30 mouse cellular contexts compared by ENCODE assay signal in the genomic region with DNA sequence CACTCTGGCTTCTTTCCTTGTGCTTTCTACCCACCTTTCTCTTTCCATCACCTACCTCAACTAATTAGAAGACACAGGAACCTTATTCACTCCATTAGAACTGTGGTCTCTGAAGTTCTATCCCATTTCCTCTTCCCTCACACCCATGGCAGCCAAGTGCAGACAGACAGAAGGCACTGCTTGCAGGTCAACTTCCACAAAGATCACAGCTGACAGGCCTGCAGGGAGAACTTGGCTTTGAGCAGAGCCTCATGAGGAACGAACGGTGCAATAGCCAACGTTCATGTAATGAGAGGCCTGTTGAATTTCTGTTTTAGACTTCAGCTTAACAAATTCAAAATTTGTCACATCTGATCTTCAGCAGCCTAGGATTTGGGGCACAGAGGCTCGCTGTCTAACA.
A peak's percentile ranks its signal among the peaks of the same experiment; 100 is the strongest.
DNase-seq lines count a peak whose midpoint lies in the region; ATAC-seq and TF ChIP-seq lines count a peak whose summit lies in the region.
"Had no signal": no experiment of that assay in that cellular context is flagged by ENCODE, and none has a peak within 500 bp of the region (broad histone marks: within the 10 kb centered on the region; RNA-seq: fewer than 3 reads in every experiment).

No protein-coding gene starts in this region.

- H3K36me3 ChIP-seq in kidney, embryonic 15.5 days: no peaks in the 10 kb centered on the region
- H3K36me3 ChIP-seq in liver, embryonic 16.5 days (ENCODE audit: control insufficient read depth, insufficient read depth): no peaks in the 10 kb centered on the region
- H3K36me3 ChIP-seq in liver, postnatal 0 days (replicated peaks; ENCODE audit: insufficient read depth, low read length): no peaks in the 10 kb centered on the region
- H3K36me3 ChIP-seq: embryonic facial prominence, embryonic 12.5 days; forebrain, embryonic 10.5 days; forebrain, embryonic 15.5 days; G1E; heart, embryonic 12.5 days; hindbrain, embryonic 13.5 days; midbrain, embryonic 12.5 days; neural tube, embryonic 12.5 days had no signal

- no peak overlapping the region for H3K4me3 ChIP-seq in kidney, embryonic 15.5 days (replicated peaks)
- no peak overlapping the region for H3K4me3 ChIP-seq in liver, embryonic 16.5 days (ENCODE audit: low read depth, low read length)
- no peak overlapping the region for H3K4me3 ChIP-seq in liver, postnatal 0 days (ENCODE audit: low read depth, low read length)
- H3K4me3 ChIP-seq in layer of hippocampus, adult 2 months: no peak overlapping the region
- H3K4me3 ChIP-seq: embryonic facial prominence, embryonic 12.5 days; forebrain, embryonic 10.5 days; forebrain, embryonic 15.5 days; gastrocnemius, adult 2 months; heart, adult 2 months; heart, embryonic 12.5 days; hindbrain, embryonic 13.5 days; megakaryocyte, embryonic 14.5 days; midbrain, embryonic 12.5 days; myocyte; neural tube, embryonic 12.5 days had no signal

- TF ChIP-seq EP300 in liver, postnatal 0 days (IDR thresholded peaks at IDR 0.05; ENCODE audit: low read depth): no peak

- no peaks in the 10 kb centered on the region for H3K9me3 ChIP-seq in kidney, embryonic 15.5 days (replicated peaks)
- no peaks in the 10 kb centered on the region for H3K9me3 ChIP-seq in liver, embryonic 16.5 days (replicated peaks; ENCODE audit: control insufficient read depth, low read length)
- H3K9me3 ChIP-seq in liver, postnatal 0 days (ENCODE audit: low read length): no peaks in the 10 kb centered on the region
- H3K9me3 ChIP-seq: embryonic facial prominence, embryonic 12.5 days; forebrain, embryonic 10.5 days; forebrain, embryonic 15.5 days; G1E; heart, embryonic 12.5 days; hindbrain, embryonic 13.5 days; midbrain, embryonic 12.5 days; neural tube, embryonic 12.5 days had no signal

- no peak overlapping the region for H3K9ac ChIP-seq in kidney, embryonic 15.5 days
- H3K9ac ChIP-seq in liver, embryonic 16.5 days (ENCODE audit: low read depth, low read length): no peak overlapping the region
- H3K9ac ChIP-seq in liver, postnatal 0 days (replicated peaks): no peak overlapping the region
- H3K9ac ChIP-seq: embryonic facial prominence, embryonic 12.5 days; forebrain, embryonic 15.5 days; heart, embryonic 12.5 days; hindbrain, embryonic 13.5 days; liver, embryonic 14.5 days; midbrain, embryonic 12.5 days; neural tube, embryonic 12.5 days had no signal

- TF ChIP-seq CTCF in liver, postnatal 0 days (IDR thresholded peaks at IDR 0.05; ENCODE audit: low read depth): no peak
- TF ChIP-seq CTCF in layer of hippocampus, adult 2 months (conservative IDR thresholded peaks at IDR 0.05): no peak

- no peak for ATAC-seq in kidney, embryonic 15.5 days (replicated peaks; ENCODE audit: low FRiP score)
- no peak for ATAC-seq in liver, embryonic 16.5 days (ENCODE audit: low read depth)
- ATAC-seq in liver, postnatal 0 days: no peak
- ATAC-seq: forebrain, embryonic 15.5 days; intestine, embryonic 16.5 days had no signal

- peaks cover 36% of the 10 kb centered on the region for H3K4me1 ChIP-seq in kidney, embryonic 15.5 days
- H3K4me1 ChIP-seq in liver, embryonic 16.5 days (ENCODE audit: control insufficient read depth, low read depth, low read length): peaks cover 46% of the 10 kb centered on the region
- peaks cover 34% of the 10 kb centered on the region for H3K4me1 ChIP-seq in liver, postnatal 0 days (ENCODE audit: insufficient read depth)
- H3K4me1 ChIP-seq: embryonic facial prominence, embryonic 12.5 days; forebrain, embryonic 15.5 days; hindbrain, embryonic 13.5 days; midbrain, embryonic 12.5 days; neural tube, embryonic 12.5 days had no signal

- peak overlapping the region; percentile 73 for H3K27ac ChIP-seq in kidney, embryonic 15.5 days
- H3K27ac ChIP-seq in liver, embryonic 16.5 days (ENCODE audit: low read length): peak overlapping the region; percentile 23; the same call in 1 of the 2 replicates
- no peak overlapping the region for H3K27ac ChIP-seq in liver, postnatal 0 days (ENCODE audit: low read depth)
- no peak overlapping the region for H3K27ac ChIP-seq in layer of hippocampus, adult 2 months
- H3K27ac ChIP-seq: embryonic facial prominence, embryonic 12.5 days; forebrain, embryonic 10.5 days; forebrain, embryonic 15.5 days; gastrocnemius, adult 2 months; heart, adult 2 months; hindbrain, embryonic 13.5 days; liver, embryonic 14.5 days; midbrain, embryonic 12.5 days; neural tube, embryonic 12.5 days had no signal

- DNase-seq in adrenal gland, postnatal 14 days: peak; percentile 31
- DNase-seq in adrenal gland, postnatal 36 days: no peak
- no peak for DNase-seq in kidney, postnatal 14 days
- no peak for DNase-seq in liver, postnatal 0 days
- no peak for DNase-seq in urinary bladder, postnatal 14 days (ENCODE audit: low spot score)
- no peak for DNase-seq in layer of hippocampus, adult 2 months (ENCODE audit: low spot score in 2 of 2)
- DNase-seq: cerebellum, adult 9-10 months; cerebellum, postnatal 36 days; gastrocnemius, adult 2 months; gastrocnemius, postnatal 36 days; heart, adult 2 months; heart, postnatal 4 days; layer of hippocampus, adult 9-11 months; lung, postnatal 36 days; right cerebral cortex, postnatal 4 days; thymus, postnatal 4 days had no signal

- WGBS in kidney, embryonic 15.5 days: 78% methylated on average over 4 of the region's 4 CpGs
- 69% methylated on average over 4 of the region's 4 CpGs for WGBS in liver, embryonic 16.5 days (ENCODE audit: insufficient replicate concordance)
- 66% methylated on average over 4 of the region's 4 CpGs for WGBS in liver, postnatal 0 days (ENCODE audit: insufficient replicate concordance)

- no peak overlapping the region for H3K4me2 ChIP-seq in kidney, embryonic 15.5 days
- H3K4me2 ChIP-seq in liver, embryonic 16.5 days (ENCODE audit: low read depth, low read length): no peak overlapping the region
- no peak overlapping the region for H3K4me2 ChIP-seq in liver, postnatal 0 days (ENCODE audit: low read depth, low read length)
- H3K4me2 ChIP-seq: embryonic facial prominence, embryonic 12.5 days; forebrain, embryonic 15.5 days; heart, embryonic 12.5 days; hindbrain, embryonic 13.5 days; midbrain, embryonic 12.5 days; neural tube, embryonic 12.5 days had no signal

- no peaks in the 10 kb centered on the region for H3K27me3 ChIP-seq in kidney, embryonic 15.5 days
- peaks cover 2% of the 10 kb centered on the region; the same call in 1 of the 2 replicates for H3K27me3 ChIP-seq in liver, embryonic 16.5 days (ENCODE audit: control insufficient read depth, insufficient read depth, low read depth, low read length)
- 0 out of 2 replicates have a peak, but pooled peaks cover 2% of the 10 kb centered on the region for H3K27me3 ChIP-seq in liver, postnatal 0 days (ENCODE audit: insufficient read depth, low read length)
- H3K27me3 ChIP-seq: embryonic facial prominence, embryonic 12.5 days; forebrain, embryonic 15.5 days; hindbrain, embryonic 13.5 days; midbrain, embryonic 12.5 days; neural tube, embryonic 12.5 days had no signal

Comparison
In these comparisons a context has a peak if more than half of its experiments do, and no peak if none do; other contexts are left out.
1. H3K27ac ChIP-seq: peak in kidney, embryonic 15.5 days (single experiment) and liver, embryonic 16.5 days (single experiment); none in liver, postnatal 0 days (single experiment) and layer of hippocampus, adult 2 months (single experiment).